Mouse (Mus musculus): ENCODE data around the gene Tbc1d2.

DNA sequence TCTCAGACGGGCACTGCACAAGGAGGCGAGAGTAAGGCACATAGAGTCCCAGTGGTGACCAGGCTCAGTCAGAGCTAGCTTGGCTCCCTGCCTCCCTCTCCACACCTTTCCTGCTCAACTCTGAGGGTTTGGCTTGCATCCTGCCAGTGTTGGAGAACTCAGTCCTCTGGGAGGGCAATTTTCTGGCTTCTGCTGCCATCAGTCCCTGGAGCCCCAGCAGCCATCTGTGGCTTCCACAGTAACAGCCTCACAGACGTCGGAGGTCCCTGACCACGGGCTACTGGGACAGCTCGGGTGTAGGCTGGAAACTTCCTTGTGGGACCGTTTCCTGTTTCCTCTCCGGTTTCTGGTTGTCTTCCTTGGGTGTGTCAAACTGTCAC lies 64.2 kb downstream of the Tbc1d2 start:
- TF ChIP-seq CTCF (IDR thresholded peaks at IDR 0.05; ENCODE audit: extremely low read depth, insufficient read depth, insufficient read length, insufficient replicate concordance) (no peak), POLR2A (IDR thresholded peaks at IDR 0.05; ENCODE audit: low read depth, low read length) (no peak)

Data from spleen, adult 2 months (tissue).